Comparison of ENCODE assay signal across 10 mouse cellular contexts in the genomic region with DNA sequence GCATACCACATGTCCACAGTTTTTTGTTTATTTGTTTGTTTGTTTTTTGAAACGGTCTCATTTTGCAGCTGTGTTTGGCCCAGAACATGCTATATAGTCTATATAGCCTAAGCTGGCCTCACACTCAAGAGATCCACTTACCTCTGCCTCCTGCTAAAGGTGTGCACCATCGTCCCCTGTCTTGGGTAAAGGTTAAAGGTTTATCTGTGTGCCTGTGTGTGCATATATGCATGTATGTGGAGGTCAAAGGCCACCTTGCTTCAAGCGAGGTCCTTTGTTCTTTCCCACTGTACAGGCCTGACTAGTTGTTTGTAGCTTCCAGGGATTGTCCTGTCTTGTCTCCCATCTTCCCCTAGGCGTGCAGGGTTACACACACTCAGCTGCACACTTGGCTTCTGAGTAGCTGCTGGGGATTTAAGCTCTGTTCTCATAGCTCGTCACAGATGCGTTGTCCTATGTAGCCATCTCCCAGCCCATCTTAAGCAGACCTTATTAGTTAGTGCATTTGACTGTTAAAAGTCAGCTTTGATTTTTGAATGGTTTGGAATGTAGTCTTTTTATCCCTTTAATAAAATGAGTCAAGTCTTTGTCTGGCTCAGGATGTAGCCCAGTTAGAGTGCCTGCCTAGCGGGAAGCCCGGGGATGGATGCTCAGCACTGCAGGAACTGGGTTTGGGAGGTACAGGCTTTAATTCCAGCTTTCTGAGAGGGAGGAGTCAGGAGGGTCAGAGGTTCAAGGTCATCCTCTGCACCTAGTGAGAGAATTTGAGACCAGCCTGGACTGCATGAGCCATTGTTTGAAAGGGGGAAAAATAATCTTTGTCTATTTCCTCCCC. TPM values are rescaled to one million over a fixed set of nuclear protein-coding genes. Genes with fewer than 3 reads are reported as not detected.
DNase-seq lines count a peak whose midpoint lies in the region; ATAC-seq and TF ChIP-seq lines count a peak whose summit lies in the region.
"Had no signal": no experiment of that assay in that cellular context is flagged by ENCODE, and none has a peak within 500 bp of the region (broad histone marks: within the 10 kb centered on the region; RNA-seq: fewer than 3 reads in every experiment).

No protein-coding gene starts in this region.

- peak; percentile 26; the same call in 1 of the 2 replicates for ATAC-seq in forebrain, embryonic 14.5 days
- no peak; the same call in 1 of the 2 replicates for ATAC-seq in midbrain, embryonic 15.5 days (replicated peaks)

- peak overlapping the region; percentile 76 for H3K27ac ChIP-seq in layer of hippocampus, adult 2 months
- H3K27ac ChIP-seq in forebrain, embryonic 14.5 days (ENCODE audit: low read depth, low read length) = peak overlapping the region; percentile 28
- H3K27ac ChIP-seq in midbrain, embryonic 15.5 days = 0 out of 2 replicates have a peak overlapping the region, but pooled peaks have one; percentile 31
- H3K27ac ChIP-seq: neural tube, embryonic 12.5 days had no signal

- no peaks in the 10 kb centered on the region for H3K36me3 ChIP-seq in forebrain, embryonic 14.5 days (ENCODE audit: control insufficient read depth, insufficient read depth, low read length)
- H3K36me3 ChIP-seq in midbrain, embryonic 15.5 days (replicated peaks) = no peaks in the 10 kb centered on the region
- H3K36me3 ChIP-seq: neural tube, embryonic 12.5 days had no signal

- DNase-seq in cerebellum, postnatal 10 days = peak; percentile 28 to 35
- DNase-seq in cerebellum, adult 18-20 months = no peak
- no peak for DNase-seq in layer of hippocampus, adult 2 months (ENCODE audit: low spot score in 2 of 2)
- no peak for DNase-seq in layer of hippocampus, postnatal 36 days
- DNase-seq in forebrain, embryonic 14.5 days (ENCODE audit: low spot score) = peak; percentile 16
- DNase-seq in right cerebral cortex, postnatal 36 days (ENCODE audit: low spot score in 2 of 2) = no peak
- DNase-seq in adrenal gland, postnatal 14 days = no peak
- DNase-seq: cerebellum, adult 11 months had no signal

- TF ChIP-seq CTCF in layer of hippocampus, adult 2 months (conservative IDR thresholded peaks at IDR 0.05) = no peak

- WGBS in forebrain, embryonic 14.5 days = 36% methylated on average over 8 of the region's 8 CpGs
- 33% methylated on average over 8 of the region's 8 CpGs for WGBS in midbrain, embryonic 15.5 days

- no peak overlapping the region for H3K4me3 ChIP-seq in layer of hippocampus, adult 2 months
- no peak overlapping the region for H3K4me3 ChIP-seq in forebrain, embryonic 14.5 days (ENCODE audit: low read depth, low read length)
- H3K4me3 ChIP-seq in midbrain, embryonic 15.5 days = no peak overlapping the region
- H3K4me3 ChIP-seq: neural tube, embryonic 12.5 days had no signal

- H3K9ac ChIP-seq in forebrain, embryonic 14.5 days (ENCODE audit: low read length) = peak overlapping the region; percentile 18; the same call in 1 of the 2 replicates
- no peak overlapping the region for H3K9ac ChIP-seq in midbrain, embryonic 15.5 days
- H3K9ac ChIP-seq: neural tube, embryonic 12.5 days had no signal

- no peaks in the 10 kb centered on the region for H3K27me3 ChIP-seq in forebrain, embryonic 14.5 days (replicated peaks; ENCODE audit: control insufficient read depth, insufficient read depth, low read length)
- no peaks in the 10 kb centered on the region for H3K27me3 ChIP-seq in midbrain, embryonic 15.5 days (replicated peaks)
- H3K27me3 ChIP-seq: neural tube, embryonic 12.5 days had no signal

- H3K4me2 ChIP-seq in forebrain, embryonic 14.5 days (ENCODE audit: low read length) = no peak overlapping the region
- H3K4me2 ChIP-seq in midbrain, embryonic 15.5 days = no peak overlapping the region
- H3K4me2 ChIP-seq: neural tube, embryonic 12.5 days had no signal

- H3K4me1 ChIP-seq in forebrain, embryonic 14.5 days (ENCODE audit: control insufficient read depth, insufficient read depth, low read length) = peaks cover 7% of the 10 kb centered on the region; the same call in 1 of the 2 replicates
- peaks cover 30% of the 10 kb centered on the region for H3K4me1 ChIP-seq in midbrain, embryonic 15.5 days

- H3K9me3 ChIP-seq in forebrain, embryonic 14.5 days (replicated peaks; ENCODE audit: control insufficient read depth, low read length) = no peaks in the 10 kb centered on the region
- no peaks in the 10 kb centered on the region for H3K9me3 ChIP-seq in midbrain, embryonic 15.5 days
- H3K9me3 ChIP-seq: neural tube, embryonic 12.5 days had no signal

RNA-seq across cellular contexts. Expression of a gene that starts 16.3 kb away (rescaled TPM):
- 10 to 100 TPM; 27.8 to 37.7 TPM for total RNA-seq in layer of hippocampus, adult 2 months (2021)
- total RNA-seq in layer of hippocampus, postnatal 36 days (2021) = 10 to 100 TPM; 34.6 to 37.8 TPM
- polyA plus RNA-seq in forebrain, embryonic 14.5 days (2014; fragmentation: Nextera tagmentation; extraction: Ambion mirVana) = 9.3 and 12.8 TPM in 2 replicates
- polyA plus RNA-seq in midbrain, embryonic 15.5 days (2015; fragmentation: Nextera tagmentation; extraction: Ambion mirVana) = 16.6 and 16.7 TPM in 2 replicates
- total RNA-seq in adrenal gland, postnatal 14 days (2021) = 31.3 and 42.8 TPM in 2 replicates

Comparison
In these comparisons a context has a peak if more than half of its experiments do, and no peak if none do; other contexts are left out.
1. DNase-seq: peak in cerebellum, postnatal 10 days (2 of 2) and forebrain, embryonic 14.5 days (single experiment); none in cerebellum, adult 18-20 months (0 of 2), layer of hippocampus, adult 2 months (0 of 2), layer of hippocampus, postnatal 36 days (0 of 2), right cerebral cortex, postnatal 36 days (0 of 2) and adrenal gland, postnatal 14 days (single experiment).
2. Peak in every context shown above with its lines, with median percentiles within 50 percentile points of each other: H3K27ac ChIP-seq.